Mouse (Mus musculus) heart, embryonic 14.5 days (tissue): Measurements from ENCODE around the gene Gnl1. TPM values are rescaled to one million over a fixed set of nuclear protein-coding genes. Genes with fewer than 3 reads are reported as not detected.
"Not testable (repeated sequence)": the region's sequence is repeated elsewhere in the genome, so short reads cannot be mapped to it uniquely, and the experiment has no call there.

ENCODE experiments used
- ATAC-seq: fragments of 200-750 bp; cut with Nextera tagmentation; 2 replicates; pipeline ENCODE4 v1.8.0; 2017; ENCODE audit warnings: low read depth, moderate TSS enrichment; ENCODE audit not compliant: insufficient number of reproducible peaks, insufficient read depth, low FRiP score
- H3K27ac ChIP-seq, 2 experiments: fragments of 200-500 bp in 1 of 2; fragments of 300-500 bp in 1 of 2; sonication (generic) in 1 of 2; replicated peaks in 1 of 2; 2 replicates each; pipeline ENCODE4 v1.5.1; 2012 to 2014; ENCODE audit warnings: low read depth in 2 of 2, low read length in 2 of 2, control low read depth in 1 of 2, mild to moderate bottlenecking in 1 of 2, mixed read lengths in 1 of 2; ENCODE audit not compliant: control insufficient read depth in 1 of 2, insufficient read depth in 1 of 2
- H3K27me3 ChIP-seq: fragments of 300-500 bp; sonication (generic); 2 replicates; pipeline ENCODE4 v1.6.1; 2014; ENCODE audit warnings: mild to moderate bottlenecking, low read length, control low read depth; ENCODE audit not compliant: control insufficient read depth, insufficient read depth
- H3K36me3 ChIP-seq: fragments of 300-500 bp; sonication (generic); 2 replicates; pipeline ENCODE4 v1.6.1; 2014; ENCODE audit warnings: mild to moderate bottlenecking, control low read depth, low read length, mixed read lengths; ENCODE audit not compliant: control insufficient read depth, insufficient read depth
- H3K4me1 ChIP-seq, 2 experiments: fragments of 200-500 bp in 1 of 2; fragments of 300-500 bp in 1 of 2; sonication (generic) in 1 of 2; 2 replicates each; pipeline ENCODE4 v1.6.1; 2012 to 2014; ENCODE audit warnings: low read length in 2 of 2, control low read depth in 1 of 2, mixed read lengths in 1 of 2; ENCODE audit not compliant: control insufficient read depth in 2 of 2, insufficient read depth in 2 of 2
- H3K4me2 ChIP-seq: fragments of 300-500 bp; sonication (generic); 2 replicates; pipeline ENCODE4 v1.6.1; 2014; ENCODE audit warnings: mild to moderate bottlenecking, low read length
- H3K4me3 ChIP-seq, 2 experiments: fragments of 200-500 bp in 1 of 2; fragments of 300-500 bp in 1 of 2; sonication (generic) in 1 of 2; 2 replicates each; pipeline ENCODE4 v1.5.1; 2012 to 2014; ENCODE audit warnings: low read length in 2 of 2, mild to moderate bottlenecking in 2 of 2, control low read depth in 1 of 2, low read depth in 1 of 2, moderate library complexity in 1 of 2; ENCODE audit not compliant: control insufficient read depth in 1 of 2, insufficient read depth in 1 of 2
- H3K9ac ChIP-seq: fragments of 300-500 bp; sonication (generic); 2 replicates; pipeline ENCODE4 v1.6.1; 2014; ENCODE audit warnings: mild to moderate bottlenecking, low read length
- H3K9me3 ChIP-seq: fragments of 300-500 bp; sonication (generic); 2 replicates; pipeline ENCODE4 v1.6.1; 2016; ENCODE audit warnings: low read length, control low read depth; ENCODE audit not compliant: control insufficient read depth
- WGBS: fragments of 180-500 bp; shearing (Covaris S2); extraction: QIAGEN DNeasy Blood & Tissue Kit; methylation state at CpG from one replicate; pipeline ENCODE4 v1.1.7; 2014; 5-methylcytosine and 5-hydroxymethylcytosine counted together
- polyA plus RNA-seq: library from polyadenylated mRNA; unstranded; fragments of >200 nt; fragmentation: Nextera tagmentation; extraction: Ambion mirVana; gene quantifications from 2 replicates; pipeline ENCODE4 v1.2.1, GENCODE M21; 2014

Gnl1 gene
- polyA plus RNA-seq, 1 experiment from 2014 or later = 27.2 TPM

GRCm38 (mm10) chr17:36001966-36002365 lies 22.3 kb downstream of the Gnl1 start:
- no peak overlapping the region for H3K4me3 ChIP-seq
- WGBS = 93% methylated on average over 6 of the region's 6 CpGs
- no peak overlapping the region for H3K9ac ChIP-seq
- no peak overlapping the region for H3K27ac ChIP-seq
- peaks cover 0 to 6% of the 10 kb centered on the region in 2 experiments; a peak in 2 of 4 replicates for H3K4me1 ChIP-seq
- no peaks in the 10 kb centered on the region for H3K36me3 ChIP-seq
- no peaks in the 10 kb centered on the region for H3K9me3 ChIP-seq
- H3K27me3 ChIP-seq = no peaks in the 10 kb centered on the region
- no peak for ATAC-seq
- H3K4me2 ChIP-seq = no peak overlapping the region

- no peak overlapping the region for H3K27ac ChIP-seq
- no peaks in the 10 kb centered on the region for H3K36me3 ChIP-seq
- no peaks in the 10 kb centered on the region for H3K9me3 ChIP-seq
- no peak overlapping the region for H3K9ac ChIP-seq
- WGBS = 92% methylated on average over 7 of the region's 7 CpGs
- no peaks in the 10 kb centered on the region; a peak in 1 of 4 replicates for H3K4me1 ChIP-seq
- no peak overlapping the region for H3K4me3 ChIP-seq
- no peaks in the 10 kb centered on the region for H3K27me3 ChIP-seq
- ATAC-seq = no peak
- no peak overlapping the region for H3K4me2 ChIP-seq
Observed at GRCm38 (mm10) chr17:36003331-36003730, 23.7 kb downstream of the Gnl1 start.

- not testable (repeated sequence) for H3K4me2 ChIP-seq, H3K27ac ChIP-seq, H3K4me3 ChIP-seq, ATAC-seq, H3K9ac ChIP-seq, H3K27me3 ChIP-seq, H3K4me1 ChIP-seq, H3K9me3 ChIP-seq, H3K36me3 ChIP-seq
- 91% methylated on average over 7 of the region's 7 CpGs for WGBS
Observed at GRCm38 (mm10) chr17:36004409-36004808, 24.8 kb downstream of the Gnl1 start.

GRCm38 (mm10) chr17:36014977-36015376 lies 35.3 kb downstream of the Gnl1 start:
- no peak overlapping the region for H3K4me3 ChIP-seq
- H3K9ac ChIP-seq = no peak overlapping the region
- no peak for ATAC-seq
- WGBS = 87% methylated on average over 5 of the region's 5 CpGs
- no peak overlapping the region for H3K4me2 ChIP-seq
- H3K9me3 ChIP-seq = no peaks in the 10 kb centered on the region
- H3K27me3 ChIP-seq = no peaks in the 10 kb centered on the region
- H3K36me3 ChIP-seq = 0 out of 2 replicates have a peak, but pooled peaks cover 5% of the 10 kb centered on the region
- no peak overlapping the region for H3K27ac ChIP-seq
- no peaks in the 10 kb centered on the region for H3K4me1 ChIP-seq

- no peaks in the 10 kb centered on the region; the same call in 1 of the 2 replicates for H3K9me3 ChIP-seq
- WGBS = 82% methylated on average over 5 of the region's 5 CpGs
- no peak overlapping the region for H3K9ac ChIP-seq
- no peak overlapping the region for H3K4me2 ChIP-seq
- no peak for ATAC-seq
- no peak overlapping the region for H3K27ac ChIP-seq
- H3K4me1 ChIP-seq = no peaks in the 10 kb centered on the region; a peak in 1 of 4 replicates
- no peaks in the 10 kb centered on the region for H3K27me3 ChIP-seq
- H3K36me3 ChIP-seq = 0 out of 2 replicates have a peak, but pooled peaks cover 5% of the 10 kb centered on the region
- H3K4me3 ChIP-seq = no peak overlapping the region
Observed at GRCm38 (mm10) chr17:36017046-36017445, 37.4 kb downstream of the Gnl1 start.

- H3K4me1 ChIP-seq = peaks cover 0 to 4% of the 10 kb centered on the region in 2 experiments; a peak in 2 of 4 replicates
- 42% methylated on average over 2 of the region's 2 CpGs for WGBS
- H3K9ac ChIP-seq = no peak overlapping the region
- H3K4me3 ChIP-seq = no peak overlapping the region
- no peak overlapping the region for H3K27ac ChIP-seq
- H3K27me3 ChIP-seq = no peaks in the 10 kb centered on the region
- no peaks in the 10 kb centered on the region; the same call in 1 of the 2 replicates for H3K9me3 ChIP-seq
- no peak overlapping the region for H3K4me2 ChIP-seq
- H3K36me3 ChIP-seq = 0 out of 2 replicates have a peak, but pooled peaks cover 5% of the 10 kb centered on the region
- no peak for ATAC-seq
Observed at GRCm38 (mm10) chr17:36018979-36019378, 39.3 kb downstream of the Gnl1 start.

GRCm38 (mm10) chr17:36019519-36019918 lies 39.9 kb downstream of the Gnl1 start:
- Histone ChIP-seq H3K27me3 (no peaks in the 10 kb centered on the region), H3K9ac (no peak overlapping the region), H3K36me3 (0 out of 2 replicates have a peak, but pooled peaks cover under 1% of the 10 kb centered on the region), H3K27ac (no peak overlapping the region), H3K4me1 (peaks cover 0 to 6% of the 10 kb centered on the region in 2 experiments; a peak in 2 of 4 replicates), H3K9me3 (no peaks in the 10 kb centered on the region; the same call in 1 of the 2 replicates), H3K4me3 (no peak overlapping the region), H3K4me2 (peak overlapping the region; percentile 29; the same call in 1 of the 2 replicates)
- 68% methylated on average over 3 of the region's 3 CpGs for WGBS
- no peak for ATAC-seq
